Mouse (Mus musculus): ENCODE measurements at regions not wholly inside any gene's neighbourhood (a gene's known extent, or its start where the extent isn't known, plus 50 kb on each side); places are given as distances from the start of the nearest gene placed in this dataset.

DNA sequence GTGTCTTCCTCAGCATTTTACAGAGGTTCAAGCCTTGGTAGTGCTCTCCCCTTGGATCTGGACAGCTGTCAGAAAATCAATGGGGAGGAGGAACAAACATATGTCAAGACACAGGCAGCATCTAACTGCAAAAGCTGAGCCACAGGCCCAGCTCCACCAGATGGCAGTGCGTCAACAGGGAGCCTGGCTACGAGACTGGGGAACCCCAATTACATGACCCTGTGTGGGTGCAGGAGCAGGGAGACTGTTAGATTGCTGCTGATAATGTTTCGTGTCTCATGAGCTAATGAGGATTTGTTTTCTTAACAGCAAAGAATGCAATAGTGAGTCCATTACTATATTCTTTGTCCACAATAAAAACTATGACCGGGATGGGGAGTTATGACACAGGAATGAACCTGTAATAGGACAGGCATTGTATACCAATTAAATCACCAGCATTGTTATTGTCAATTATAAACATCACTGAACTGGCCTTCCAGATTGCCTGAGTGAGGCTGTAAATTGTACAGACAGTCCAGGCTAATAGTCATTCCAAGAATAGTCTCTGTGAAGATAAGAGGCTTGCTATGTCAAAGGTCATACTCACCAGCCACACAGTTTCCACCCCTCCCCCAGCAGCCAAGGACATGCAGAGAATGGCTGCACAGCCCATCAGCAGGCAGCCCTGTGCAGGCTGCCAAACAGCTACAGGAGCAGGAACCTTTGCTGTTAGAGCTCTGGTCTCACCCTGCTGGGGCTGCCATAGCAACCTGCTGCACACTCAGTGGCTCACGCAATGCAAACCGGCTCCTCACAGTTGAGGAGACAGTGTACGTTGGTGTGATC, 58.8 kb upstream of the Barx2 start:
- DNase-seq (ENCODE audit: low read depth, low spot score), result no peak

DNA sequence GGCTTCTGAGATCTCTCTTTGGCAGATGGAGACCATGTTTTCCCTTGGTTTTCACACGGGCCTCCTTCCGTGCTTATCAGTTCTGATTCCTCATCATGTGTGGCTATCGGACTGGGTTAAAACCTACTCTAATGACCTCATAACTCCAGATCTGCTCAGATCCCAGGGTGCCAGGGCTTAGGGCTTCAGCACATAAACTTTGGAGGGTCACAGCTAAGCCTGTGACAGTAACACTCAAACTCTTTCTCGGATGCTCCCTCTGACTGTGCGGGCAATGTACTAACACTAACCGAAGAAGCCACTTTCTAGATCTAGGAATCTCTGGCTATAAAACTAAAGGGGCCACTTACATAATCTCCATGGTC, 59.3 kb upstream of the Barx2 start:
- DNase-seq (ENCODE audit: low read depth, low spot score), result no peak

DNA sequence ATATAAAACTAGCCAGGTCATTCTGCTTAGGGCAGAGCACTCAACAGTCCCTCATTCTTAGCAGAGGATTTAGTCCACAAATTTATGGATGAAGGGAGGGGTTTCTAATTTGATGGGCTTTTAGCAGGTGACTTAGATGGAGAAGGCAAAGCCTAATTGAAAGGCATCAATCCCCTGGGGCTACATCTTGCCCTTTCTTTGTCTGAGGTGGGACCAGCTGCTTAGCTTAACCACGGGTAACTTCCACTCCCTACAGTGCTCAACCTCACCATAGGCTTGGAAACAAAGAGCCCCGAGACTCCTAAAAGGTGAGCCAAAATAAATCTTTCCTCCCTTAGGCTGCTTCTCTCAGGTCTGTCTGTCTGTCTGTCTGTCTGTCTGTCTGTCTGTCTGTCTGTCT, 62.9 kb upstream of the Barx2 start:
- DNase-seq (ENCODE audit: low read depth, low spot score), result no peak

DNA sequence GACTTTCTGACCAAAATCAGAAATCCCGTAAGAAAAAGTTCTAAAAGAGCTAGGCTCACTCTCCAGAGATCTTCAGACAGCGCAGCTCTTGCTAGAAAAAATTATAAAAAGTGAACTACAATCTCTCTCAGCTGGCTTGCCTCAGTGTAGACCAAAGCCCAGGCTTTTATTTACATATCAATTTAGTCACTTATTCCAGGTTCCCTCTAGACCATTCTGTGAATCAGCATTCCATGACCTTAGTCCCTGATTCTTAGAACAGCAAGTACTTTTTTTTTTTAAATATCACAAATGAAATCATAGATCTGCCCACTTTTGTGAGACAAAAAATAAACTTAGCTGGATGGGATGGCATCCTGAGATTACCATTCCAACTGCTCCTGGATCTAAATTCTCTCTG, 64.8 kb upstream of the Barx2 start:
- DNase-seq (ENCODE audit: low read depth, low spot score), result no peak

DNA sequence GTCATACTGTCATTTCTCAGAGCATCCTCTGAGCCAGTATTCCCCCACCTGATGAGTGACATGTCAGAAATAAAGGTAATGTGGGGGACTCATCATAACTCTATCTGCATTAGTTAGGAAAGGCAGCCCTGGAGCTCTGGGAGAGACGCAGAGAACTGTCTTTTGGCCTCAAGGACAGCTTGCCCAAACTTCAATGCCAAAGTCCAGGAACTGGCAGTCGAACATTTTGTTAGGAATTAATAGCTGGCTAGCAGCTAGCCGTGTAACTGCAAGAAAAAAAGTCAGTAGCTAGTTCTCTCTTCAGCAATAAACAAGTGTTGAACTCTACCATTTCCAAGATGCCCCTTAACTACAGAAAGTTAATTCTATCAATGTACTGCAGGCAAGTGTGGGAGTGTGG, 65.9 kb upstream of the Barx2 start:
- DNase-seq (ENCODE audit: low read depth, low spot score), result no peak

DNA sequence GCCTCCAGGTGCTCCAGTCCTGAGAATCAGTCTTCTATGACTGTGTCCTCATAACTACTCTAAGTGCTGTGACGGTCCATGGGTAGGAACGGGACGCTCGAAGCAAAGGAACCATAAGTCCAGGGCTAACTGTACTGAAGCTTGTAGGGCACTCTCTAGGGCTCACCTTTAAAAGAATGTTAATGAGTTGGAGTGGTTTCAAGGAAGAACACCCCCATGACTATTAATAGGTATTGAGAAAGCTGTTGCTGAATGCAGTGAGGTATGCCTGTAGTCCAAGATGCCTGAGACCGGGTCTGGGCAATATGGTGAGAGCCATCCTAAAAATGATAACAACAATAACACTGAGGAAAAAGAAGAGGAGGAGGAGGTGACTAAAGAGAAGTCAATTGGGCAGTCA, 67.2 kb upstream of the Barx2 start:
- no peak for DNase-seq (ENCODE audit: low read depth, low spot score)

DNA sequence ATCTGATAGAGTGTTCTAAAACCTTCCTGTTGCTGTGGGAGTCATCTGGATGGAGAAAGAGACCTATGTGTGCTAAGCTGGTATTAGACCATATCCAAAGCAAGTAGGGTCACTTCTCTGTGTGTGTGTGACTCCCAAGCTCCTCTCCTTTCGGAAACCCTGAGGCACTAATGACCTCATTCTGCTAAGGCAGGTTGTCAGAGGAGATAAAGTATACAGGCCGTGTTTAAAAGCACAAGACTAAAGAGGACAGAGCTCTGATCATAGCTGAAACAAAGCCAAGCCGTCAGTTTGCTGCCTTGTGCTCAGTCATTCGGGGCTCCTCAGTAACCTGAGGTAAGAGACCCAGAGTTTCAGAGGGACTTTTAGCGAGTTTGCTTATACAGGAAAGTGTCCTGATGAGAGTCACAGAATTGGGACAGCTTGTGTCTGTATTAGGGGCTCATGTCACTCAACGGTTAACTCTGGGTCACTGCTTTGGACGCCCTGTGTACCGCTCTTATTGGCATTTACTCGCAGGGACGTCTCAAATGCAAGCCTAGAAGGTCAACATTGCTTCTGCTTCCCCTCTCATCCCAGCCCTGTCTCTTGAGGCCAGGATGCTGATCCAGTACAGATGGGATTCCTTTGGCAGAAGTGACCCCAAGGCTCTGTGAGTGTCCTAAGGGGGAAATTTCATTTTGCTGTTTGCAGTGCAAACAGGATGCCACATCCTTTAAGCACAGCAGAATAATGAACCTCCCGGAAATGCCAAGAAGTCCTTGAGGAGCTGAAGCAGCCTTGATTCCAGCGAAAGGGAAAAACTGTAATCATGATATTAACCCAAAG, 70.7 kb upstream of the Barx2 start:
- no peak for DNase-seq (ENCODE audit: low read depth, low spot score)

DNA sequence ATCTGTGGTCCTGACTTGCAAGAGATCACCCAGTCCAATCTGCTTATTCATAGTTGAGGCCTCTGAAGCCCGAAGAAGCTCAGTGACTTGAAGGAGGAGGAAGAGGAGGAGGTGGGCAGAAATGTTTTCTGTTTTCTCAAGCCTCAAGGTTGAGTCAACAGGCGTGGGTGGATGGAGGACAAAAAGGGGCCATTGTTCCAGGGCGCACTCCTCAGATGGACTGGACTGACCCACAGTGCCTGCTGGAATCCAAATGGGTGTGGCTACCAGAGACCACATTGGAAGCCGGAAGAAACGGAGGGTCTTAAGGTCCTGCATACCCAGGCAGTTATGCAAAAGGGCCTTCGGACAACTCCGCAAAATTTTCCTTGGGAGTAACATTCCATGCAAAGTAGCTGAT, 75.6 kb upstream of the Barx2 start:
- no peak for DNase-seq (ENCODE audit: low read depth, low spot score)

DNA sequence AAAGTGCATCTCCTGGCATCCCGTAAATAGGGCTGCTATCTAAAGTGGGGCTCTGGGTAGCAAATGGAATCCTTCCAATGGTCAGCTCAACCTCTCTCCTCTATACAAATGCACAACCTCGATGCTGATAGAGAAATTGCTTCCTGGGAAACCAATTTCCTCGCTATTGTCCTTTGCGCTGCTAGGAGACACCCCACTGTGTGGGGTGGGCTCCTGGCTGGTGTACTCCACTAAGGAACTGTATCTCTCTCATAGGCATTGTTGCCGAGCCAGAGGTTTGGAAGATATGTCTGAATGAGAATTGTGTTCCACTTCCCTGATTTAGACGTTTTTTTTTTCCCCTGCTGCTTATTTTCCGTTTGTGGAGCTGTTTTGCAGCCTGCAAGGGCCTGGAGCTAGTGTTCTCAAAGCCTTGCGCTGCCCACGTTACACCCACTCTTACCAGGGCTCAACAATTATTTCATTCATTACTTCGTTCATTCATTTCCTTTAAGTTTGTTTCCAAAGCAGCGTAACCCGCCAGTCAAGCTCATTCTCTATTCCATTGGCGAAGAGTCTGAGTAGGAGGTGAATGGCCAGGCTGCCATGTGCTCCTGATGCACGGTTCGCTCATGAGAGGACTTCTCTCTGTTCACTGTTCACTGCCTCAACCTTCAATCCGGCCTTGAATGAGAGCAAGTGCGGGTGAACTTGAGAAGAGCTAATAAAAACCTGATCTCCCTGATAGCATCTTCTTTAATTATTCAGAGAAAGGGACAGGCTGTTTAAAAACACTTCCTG, 76.5 kb upstream of the Barx2 start:
- no peak for DNase-seq (ENCODE audit: low read depth, low spot score)

DNA sequence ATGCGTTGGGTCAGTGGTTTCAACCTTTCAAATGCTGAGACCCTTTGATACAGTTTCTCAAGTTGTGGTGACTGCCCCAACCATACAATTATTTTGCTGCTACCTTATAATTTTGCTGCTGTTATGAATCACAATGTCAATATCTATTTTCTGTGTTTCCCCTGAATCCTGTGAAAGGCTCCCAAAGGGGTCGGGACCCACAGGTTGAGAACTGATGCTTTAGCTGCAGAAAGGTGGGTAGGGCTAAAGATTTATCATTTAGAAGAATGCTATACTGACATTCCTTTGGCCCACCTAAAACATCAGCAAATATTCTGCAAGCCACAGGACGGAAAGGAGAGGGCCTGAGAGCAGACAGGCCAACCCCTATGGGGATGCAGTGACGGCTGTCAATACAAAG, 77.2 kb upstream of the Barx2 start:
- no peak for DNase-seq (ENCODE audit: low read depth, low spot score)

DNA sequence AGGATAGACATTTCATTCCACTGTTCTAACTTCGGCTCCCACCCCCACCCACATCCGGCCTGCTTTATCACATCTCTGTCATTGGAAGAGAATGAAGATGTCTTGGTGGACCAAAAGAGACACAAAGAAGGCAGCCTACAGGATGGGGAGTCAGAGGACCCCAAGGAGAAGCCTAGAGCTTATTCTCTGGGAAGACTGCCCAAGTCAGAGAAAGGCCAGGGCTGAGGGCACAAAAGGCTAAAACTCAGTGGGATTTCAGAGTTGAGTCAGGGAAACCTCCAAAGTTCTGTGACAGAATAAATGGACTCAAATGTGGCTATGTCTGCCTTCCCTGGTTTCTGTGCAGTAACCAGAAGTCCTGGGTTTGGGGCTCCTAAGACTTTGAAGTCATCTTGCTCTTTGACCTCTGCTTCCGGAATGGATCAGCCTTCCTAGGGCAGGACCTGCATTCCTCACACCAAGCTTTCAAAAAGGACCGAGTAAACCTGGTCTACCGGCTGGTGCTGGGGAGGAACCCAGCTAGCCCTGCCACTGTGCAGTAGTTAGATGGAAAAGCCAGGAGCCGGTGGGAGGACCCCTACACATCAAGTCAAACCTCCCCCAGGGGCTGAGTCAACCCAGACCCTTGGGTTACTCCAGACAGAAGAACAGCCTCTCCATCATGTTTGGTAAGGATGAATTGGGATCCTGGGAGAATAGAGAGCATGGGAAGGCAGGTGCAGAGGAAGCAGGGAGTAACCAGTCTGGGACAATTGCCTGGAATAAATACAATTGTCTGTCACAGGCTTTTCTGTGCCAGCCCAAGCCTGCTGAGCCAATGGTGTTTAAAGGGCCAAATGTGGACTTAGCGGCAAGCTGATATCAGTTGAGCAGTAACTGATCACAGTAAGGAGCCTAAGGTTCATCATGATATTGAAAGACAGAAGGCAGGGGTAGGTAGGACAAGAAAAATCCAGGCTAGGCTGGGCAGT, 80.7 kb upstream of the Barx2 start:
- DNase-seq (ENCODE audit: low read depth, low spot score), result no peak

DNA sequence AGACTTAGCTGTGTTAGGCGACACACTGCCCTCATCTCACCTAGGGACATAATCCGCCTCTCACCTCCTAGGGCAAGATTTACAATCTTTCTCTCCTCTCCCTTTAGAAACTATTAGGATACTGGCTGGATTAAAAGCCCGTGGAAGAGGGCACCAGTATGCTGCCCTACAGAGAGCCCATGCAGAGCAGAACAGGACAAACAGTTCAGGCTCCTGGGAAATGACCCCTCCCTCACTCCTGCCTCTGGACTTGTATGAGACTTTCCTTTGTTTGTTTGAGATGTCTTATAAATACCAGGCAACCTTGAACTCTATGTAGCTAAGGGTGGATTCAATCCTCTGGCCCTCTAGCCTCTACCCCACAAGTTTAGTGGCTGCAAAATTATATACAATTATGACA, 81.8 kb upstream of the Barx2 start:
- DNase-seq (ENCODE audit: low read depth, low spot score), result no peak

DNA sequence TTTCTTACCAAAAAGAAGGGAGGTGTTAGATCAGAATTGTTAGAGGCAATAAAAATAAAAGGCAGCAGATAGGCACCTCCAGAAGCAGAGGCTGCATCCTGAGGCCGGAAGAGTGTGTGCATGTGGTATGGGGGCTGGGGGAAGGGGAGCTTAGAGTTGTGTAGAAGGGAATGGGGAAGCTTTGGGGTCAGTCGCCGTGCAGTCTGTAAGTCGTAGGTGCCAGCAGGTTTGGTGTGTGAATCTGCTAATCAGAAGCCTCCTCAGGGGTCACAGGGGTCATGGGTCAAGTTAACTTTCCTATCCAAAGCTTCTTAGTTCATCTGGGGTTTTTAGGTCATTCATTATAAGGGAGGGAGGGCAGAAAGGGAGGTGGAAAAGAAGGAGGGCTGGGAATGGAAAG, 82.4 kb upstream of the Barx2 start:
- no peak for DNase-seq (ENCODE audit: low read depth, low spot score)

DNA sequence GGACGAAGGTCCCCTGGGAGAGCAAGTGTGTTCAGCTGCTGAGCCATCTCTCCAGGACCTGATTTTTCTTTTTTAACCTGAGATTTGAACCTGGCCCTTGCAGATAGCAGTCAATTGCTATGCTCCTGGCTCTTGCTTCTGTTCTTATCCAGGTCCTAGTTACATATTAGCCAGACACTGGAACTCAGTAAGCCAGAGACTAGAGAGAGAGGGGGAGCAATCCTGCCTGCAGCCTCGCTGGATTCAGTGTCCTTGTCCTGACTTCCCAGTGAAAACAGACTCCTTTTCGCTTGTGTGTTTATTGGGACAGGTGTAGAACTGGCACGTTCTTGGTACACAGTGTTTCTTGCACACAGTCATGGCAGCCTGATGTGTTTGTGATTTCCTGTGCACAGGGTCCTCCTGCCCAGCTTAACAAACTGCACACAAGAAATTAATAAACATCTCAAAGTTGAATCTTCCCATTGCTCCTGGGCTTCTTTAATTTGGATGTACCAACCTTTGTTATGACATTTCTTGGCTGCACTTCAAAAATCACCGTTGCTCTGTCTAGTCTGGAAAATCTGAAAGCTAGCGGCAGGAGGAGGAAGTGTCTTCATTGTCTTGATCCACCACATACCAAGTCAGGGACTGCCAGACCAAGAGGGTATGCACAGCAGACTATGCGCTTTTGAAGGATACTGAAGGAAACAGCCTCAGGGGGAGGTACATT, 83.4 kb upstream of the Barx2 start:
- no peak for DNase-seq (ENCODE audit: low read depth, low spot score)

DNA sequence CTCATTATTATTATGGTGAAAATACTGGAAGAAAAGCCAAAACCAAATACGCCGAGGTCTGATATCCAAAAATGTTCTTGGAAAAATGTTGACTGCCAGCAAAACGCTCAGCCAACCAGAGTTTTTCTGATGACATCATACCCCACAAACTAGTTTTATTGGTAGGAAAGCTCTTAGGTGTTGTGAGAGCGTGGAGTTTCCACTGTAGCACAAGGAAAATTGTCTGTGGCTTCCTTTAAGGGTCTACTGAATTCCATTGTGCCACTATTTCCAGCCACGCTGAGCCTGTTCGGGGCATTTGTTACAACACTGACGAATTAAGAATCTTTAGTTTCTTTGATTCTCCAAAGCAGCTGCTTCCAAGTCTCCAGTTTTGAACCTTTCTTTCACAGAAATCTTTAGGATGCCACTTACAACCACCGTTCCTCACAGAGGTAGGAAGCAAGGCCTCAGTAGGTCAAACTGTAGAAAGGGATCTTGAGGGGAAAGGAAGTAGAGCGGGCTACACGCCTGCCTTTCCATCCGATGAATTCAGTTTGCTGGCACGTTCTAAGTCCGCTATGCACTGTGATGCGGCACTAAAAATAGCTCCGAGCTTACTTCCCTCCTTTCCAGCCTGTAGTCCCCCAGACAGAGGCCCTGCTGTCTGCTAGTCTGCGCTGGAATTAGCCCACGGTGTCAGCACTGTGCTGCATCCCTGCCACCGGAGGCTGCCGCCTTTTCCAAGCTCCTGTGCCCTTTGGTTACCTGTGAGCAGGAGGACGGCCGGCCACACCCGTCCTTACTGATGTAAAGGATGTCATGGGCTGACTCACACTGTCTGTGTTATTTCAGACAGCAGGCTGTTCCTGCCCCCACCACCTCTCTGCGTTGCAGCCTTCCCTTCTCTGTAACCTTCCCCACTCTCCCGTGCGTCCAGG, 84.2 kb upstream of the Barx2 start:
- DNase-seq (ENCODE audit: low read depth, low spot score), result no peak

DNA sequence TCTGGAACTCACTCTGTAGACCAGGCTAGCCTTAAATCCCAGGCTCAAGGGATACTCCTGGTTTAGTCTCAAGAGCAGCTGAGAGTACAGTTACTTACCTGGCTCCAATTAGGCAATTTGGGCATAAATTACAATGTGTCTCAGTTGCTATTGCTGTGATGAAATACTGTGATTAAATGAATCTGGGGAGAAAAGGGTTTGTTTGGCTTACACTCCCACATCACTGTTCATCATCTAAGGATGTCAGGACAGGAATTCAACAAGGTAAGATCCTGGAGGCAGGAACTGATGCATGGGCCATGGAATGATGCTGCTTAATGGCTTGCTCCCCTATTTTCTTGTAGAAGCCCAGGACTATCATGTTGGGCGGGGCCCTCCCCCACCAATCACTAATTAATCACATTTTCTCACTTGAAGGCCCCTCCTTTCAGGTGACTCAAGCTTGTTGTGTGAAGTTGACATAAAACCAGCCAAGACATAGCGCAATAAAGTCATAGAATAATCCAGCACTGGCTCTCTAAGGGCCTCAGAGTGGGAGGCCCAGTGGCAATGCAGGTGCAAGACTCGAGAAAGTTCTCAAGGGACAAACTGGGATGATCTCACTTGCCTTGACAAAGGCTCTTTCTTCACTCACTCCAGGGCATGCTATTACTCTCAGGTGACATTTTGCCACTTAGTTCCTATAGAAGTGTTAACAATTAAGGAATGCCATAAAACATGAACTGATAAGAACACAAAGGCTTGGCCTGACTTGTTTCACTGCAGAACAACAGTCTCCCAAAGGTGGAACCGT, 85.4 kb upstream of the Barx2 start:
- DNase-seq (ENCODE audit: low read depth, low spot score), result no peak

DNA sequence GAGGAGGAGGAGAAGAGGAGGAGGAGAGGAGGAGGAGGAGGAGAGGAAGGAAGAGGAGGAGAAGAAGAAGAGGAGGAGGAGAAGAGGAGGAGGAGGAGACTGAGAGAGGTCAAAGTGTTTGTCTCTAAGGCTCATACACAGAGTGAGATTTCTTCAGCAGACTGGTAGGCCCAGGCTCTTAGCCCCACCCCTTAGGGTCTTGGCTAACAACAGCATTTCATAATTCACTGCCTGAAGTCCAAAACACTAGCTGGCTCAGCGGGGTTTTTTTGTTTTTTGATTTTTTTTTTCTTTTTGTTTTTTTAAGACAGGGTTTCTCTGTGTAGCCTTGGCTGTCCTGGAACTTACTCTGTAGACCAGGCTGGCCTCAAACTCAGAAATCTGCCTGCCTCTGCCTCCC, 86.5 kb upstream of the Barx2 start:
- no peak for DNase-seq (ENCODE audit: low read depth, low spot score)

DNA sequence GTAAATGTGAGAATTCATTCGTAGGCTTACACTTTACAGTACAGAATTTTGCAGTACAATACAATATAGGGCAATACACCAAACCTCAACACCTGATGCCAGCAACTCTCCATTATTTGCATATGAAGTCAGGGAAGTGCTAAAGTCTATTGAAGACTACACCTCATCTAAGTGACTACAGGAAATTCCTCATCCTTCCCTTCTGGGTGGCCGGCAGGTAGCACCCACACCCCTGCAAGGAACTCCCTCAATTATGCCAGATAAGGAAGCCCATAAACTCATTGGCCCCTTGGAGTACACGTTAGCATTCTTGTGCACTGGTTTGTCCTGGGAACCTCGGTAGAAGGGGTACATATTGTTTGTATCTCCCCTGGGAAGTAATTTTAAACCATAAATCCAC, 89.7 kb upstream of the Barx2 start:
- DNase-seq (ENCODE audit: low read depth, low spot score), result no peak

DNA sequence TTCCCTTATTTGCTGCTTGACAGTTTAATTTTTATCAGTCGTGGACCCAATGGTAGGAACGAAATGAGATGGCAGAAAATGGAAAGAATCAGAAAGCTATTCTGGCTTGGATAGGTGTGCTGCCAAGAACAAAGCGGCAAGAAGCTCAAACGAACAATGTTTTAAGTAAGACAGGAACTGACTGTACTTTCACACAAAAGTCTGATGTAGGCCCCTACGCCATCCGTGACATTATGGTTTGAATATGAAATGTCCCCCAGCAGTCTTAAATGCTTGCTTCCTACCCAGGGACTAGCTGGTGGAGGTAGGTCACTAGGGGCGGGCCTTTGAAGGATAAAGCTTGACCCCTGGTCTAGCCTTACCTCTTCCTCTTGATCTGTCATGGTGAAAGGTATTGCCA, 90.5 kb upstream of the Barx2 start:
- no peak for DNase-seq (ENCODE audit: low read depth, low spot score)

Measured in CD4-positive helper T cell, adult 2 months (primary cell).